Mouse (Mus musculus): ENCODE data around the gene Efna5. TPM values are rescaled to one million over a fixed set of nuclear protein-coding genes. Genes with fewer than 3 reads are reported as not detected.

Gene Efna5
- polyA plus RNA-seq, 1 experiment, result 0.46 TPM

GRCm38 (mm10) chr17:62836598-62837106 lies 44.5 kb downstream of the Efna5 start:
- Histone ChIP-seq H3K27ac (ENCODE audit: insufficient read depth, low read depth, low read length) (no peak overlapping the region), H3K4me3 (ENCODE audit: low read depth, low read length) (no peak overlapping the region), H3K27me3 (ENCODE audit: control insufficient read depth, insufficient read depth, low read length) (no peaks in the 10 kb centered on the region), H3K36me3 (ENCODE audit: control insufficient read depth, insufficient read depth, low read length) (no peaks in the 10 kb centered on the region), H3K4me1 (ENCODE audit: control insufficient read depth, insufficient read depth, insufficient read length, low read length) (no peaks in the 10 kb centered on the region)
- 88% methylated on average over 6 of the region's 6 CpGs for WGBS
- TF ChIP-seq CTCF (IDR thresholded peaks at IDR 0.05; ENCODE audit: extremely low read depth, insufficient read length, insufficient replicate concordance, low read depth, low read length) (no peak), POLR2A (IDR thresholded peaks at IDR 0.05; ENCODE audit: low read depth, low read length) (no peak)

DNA sequence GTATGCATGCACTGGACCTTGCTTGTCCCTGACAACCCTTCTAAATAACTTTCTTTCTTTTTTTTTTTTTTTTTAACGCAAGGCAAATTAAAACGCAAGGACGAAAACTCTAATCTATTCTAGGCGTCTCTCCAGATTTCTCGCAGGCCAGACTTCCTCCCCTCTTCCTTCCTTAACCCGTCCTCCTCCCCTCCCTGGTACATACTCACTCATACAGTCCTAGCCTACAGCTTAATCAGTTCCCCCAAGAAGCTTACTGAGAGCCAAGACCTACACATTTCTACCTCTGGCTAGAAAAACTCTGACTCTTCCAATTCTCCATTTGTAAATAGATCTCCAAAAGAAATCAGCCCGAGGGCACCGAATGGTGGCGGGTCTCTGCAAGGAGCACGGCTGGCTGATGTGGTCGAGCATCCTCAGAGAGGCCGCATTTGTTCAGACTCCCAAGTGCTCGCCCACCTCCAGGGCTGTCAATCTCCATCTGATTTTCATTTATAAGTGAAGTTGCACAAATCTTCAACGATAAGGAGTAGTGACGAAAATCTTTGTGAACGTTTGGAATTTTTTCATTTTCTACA lies 48.5 kb downstream of the Efna5 start:
- no peak overlapping the region for H3K4me3 ChIP-seq (ENCODE audit: low read depth, low read length)
- no peak overlapping the region for H3K27ac ChIP-seq (ENCODE audit: insufficient read depth, low read depth, low read length)
- H3K4me1 ChIP-seq (ENCODE audit: control insufficient read depth, insufficient read depth, insufficient read length, low read length), result no peaks in the 10 kb centered on the region
- WGBS, result 82% methylated on average over 16 of the region's 16 CpGs
- H3K36me3 ChIP-seq (ENCODE audit: control insufficient read depth, insufficient read depth, low read length), result no peaks in the 10 kb centered on the region
- no peaks in the 10 kb centered on the region for H3K27me3 ChIP-seq (ENCODE audit: control insufficient read depth, insufficient read depth, low read length)
- TF ChIP-seq CTCF (IDR thresholded peaks at IDR 0.05; ENCODE audit: extremely low read depth, insufficient read length, insufficient replicate concordance, low read depth, low read length) (no peak), POLR2A (IDR thresholded peaks at IDR 0.05; ENCODE audit: low read depth, low read length) (no peak)

GRCm38 (mm10) chr17:62827549-62827948 lies 53.6 kb downstream of the Efna5 start:
- Histone ChIP-seq H3K27me3 (ENCODE audit: control insufficient read depth, insufficient read depth, low read length) (no peaks in the 10 kb centered on the region), H3K36me3 (ENCODE audit: control insufficient read depth, insufficient read depth, low read length) (no peaks in the 10 kb centered on the region), H3K4me3 (ENCODE audit: low read depth, low read length) (no peak overlapping the region), H3K27ac (ENCODE audit: insufficient read depth, low read depth, low read length) (no peak overlapping the region), H3K4me1 (ENCODE audit: control insufficient read depth, insufficient read depth, insufficient read length, low read length) (no peaks in the 10 kb centered on the region)
- whole genome bisulfite sequencing, result 73% methylated on average over 6 of the region's 6 CpGs
- TF ChIP-seq POLR2A (IDR thresholded peaks at IDR 0.05; ENCODE audit: low read depth, low read length) (no peak), CTCF (IDR thresholded peaks at IDR 0.05; ENCODE audit: extremely low read depth, insufficient read length, insufficient replicate concordance, low read depth, low read length) (no peak)

- no peaks in the 10 kb centered on the region for H3K36me3 ChIP-seq (ENCODE audit: control insufficient read depth, insufficient read depth, low read length)
- H3K4me1 ChIP-seq (ENCODE audit: control insufficient read depth, insufficient read depth, insufficient read length, low read length), result no peaks in the 10 kb centered on the region
- no peak overlapping the region for H3K27ac ChIP-seq (ENCODE audit: insufficient read depth, low read depth, low read length)
- TF ChIP-seq POLR2A (IDR thresholded peaks at IDR 0.05; ENCODE audit: low read depth, low read length) (no peak), CTCF (IDR thresholded peaks at IDR 0.05; ENCODE audit: extremely low read depth, insufficient read length, insufficient replicate concordance, low read depth, low read length) (no peak)
- H3K27me3 ChIP-seq (ENCODE audit: control insufficient read depth, insufficient read depth, low read length), result no peaks in the 10 kb centered on the region
- WGBS, result 90% methylated on average over 11 of the region's 11 CpGs
- H3K4me3 ChIP-seq (ENCODE audit: low read depth, low read length), result no peak overlapping the region
Observed at GRCm38 (mm10) chr17:62821219-62821618, 59.9 kb downstream of the Efna5 start.

- Histone ChIP-seq H3K36me3 (ENCODE audit: control insufficient read depth, insufficient read depth, low read length) (no peaks in the 10 kb centered on the region), H3K4me3 (ENCODE audit: low read depth, low read length) (no peak overlapping the region), H3K27ac (ENCODE audit: insufficient read depth, low read depth, low read length) (no peak overlapping the region), H3K4me1 (ENCODE audit: control insufficient read depth, insufficient read depth, insufficient read length, low read length) (no peaks in the 10 kb centered on the region), H3K27me3 (ENCODE audit: control insufficient read depth, insufficient read depth, low read length) (no peaks in the 10 kb centered on the region)
- WGBS, result 90% methylated on average over 5 of the region's 5 CpGs
- no peak for TF ChIP-seq CTCF (IDR thresholded peaks at IDR 0.05; ENCODE audit: extremely low read depth, insufficient read length, insufficient replicate concordance, low read depth, low read length)
- TF ChIP-seq POLR2A (IDR thresholded peaks at IDR 0.05; ENCODE audit: low read depth, low read length), result no peak
Observed at GRCm38 (mm10) chr17:62819931-62820330, 61.2 kb downstream of the Efna5 start.

DNA sequence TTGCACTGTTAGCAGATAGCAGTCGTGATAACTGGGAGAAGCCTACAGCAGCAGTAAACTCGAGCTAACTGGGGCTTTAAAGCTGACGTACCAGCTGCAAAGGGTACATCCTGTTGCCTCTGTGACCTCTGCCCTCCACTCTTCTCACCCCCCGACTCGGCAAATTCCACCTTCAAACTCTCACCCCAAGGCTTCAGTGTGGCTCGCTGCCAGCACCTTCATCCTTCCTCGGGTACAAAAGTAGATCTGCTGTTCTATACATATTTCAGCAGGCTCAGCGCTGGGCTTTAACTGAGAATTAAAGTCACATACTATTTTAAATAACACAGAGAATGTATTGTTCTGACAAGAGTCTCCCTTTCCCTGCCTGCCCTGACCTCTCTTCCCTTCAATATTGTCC lies 62.3 kb downstream of the Efna5 start:
- Histone ChIP-seq H3K27ac (ENCODE audit: insufficient read depth, low read depth, low read length) (no peak overlapping the region), H3K4me1 (ENCODE audit: control insufficient read depth, insufficient read depth, insufficient read length, low read length) (no peaks in the 10 kb centered on the region)
- 36% methylated on average over 8 of the region's 8 CpGs for WGBS

DNA sequence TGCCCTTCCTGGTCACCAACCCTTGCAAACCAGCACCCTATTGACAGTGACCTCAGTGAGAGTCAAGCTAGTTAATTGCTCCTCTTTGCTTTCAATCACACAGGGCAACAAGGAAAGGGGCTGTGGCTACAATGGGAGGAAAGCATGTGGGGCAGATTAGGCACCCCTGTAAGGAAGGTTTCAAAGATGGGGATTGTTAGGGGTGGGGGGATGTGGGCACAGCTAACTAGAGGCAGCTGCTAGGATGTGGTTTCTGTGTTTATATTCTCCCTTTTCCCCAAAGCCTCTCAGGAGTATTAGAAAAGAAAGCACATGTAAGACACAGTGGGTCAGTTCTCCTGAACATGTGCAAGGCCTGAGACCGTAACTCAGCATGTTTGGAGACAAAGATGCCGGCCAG lies 62.8 kb downstream of the Efna5 start:
- H3K27ac ChIP-seq (ENCODE audit: insufficient read depth, low read depth, low read length), result no peak overlapping the region
- H3K4me1 ChIP-seq (ENCODE audit: control insufficient read depth, insufficient read depth, insufficient read length, low read length), result no peaks in the 10 kb centered on the region
- no peaks in the 10 kb centered on the region for H3K27me3 ChIP-seq (ENCODE audit: control insufficient read depth, insufficient read depth, low read length)
- H3K36me3 ChIP-seq (ENCODE audit: control insufficient read depth, insufficient read depth, low read length), result no peaks in the 10 kb centered on the region
- H3K4me3 ChIP-seq (ENCODE audit: low read depth, low read length), result no peak overlapping the region
- TF ChIP-seq CTCF (IDR thresholded peaks at IDR 0.05; ENCODE audit: extremely low read depth, insufficient read length, insufficient replicate concordance, low read depth, low read length) (no peak), POLR2A (IDR thresholded peaks at IDR 0.05; ENCODE audit: low read depth, low read length) (no peak)
- WGBS, result 48% methylated on average over 2 of the region's 2 CpGs

More for the DNA sequence above, 62.3 kb downstream of the Efna5 start:
- Histone ChIP-seq H3K4me3 (ENCODE audit: low read depth, low read length) (no peak overlapping the region), H3K36me3 (ENCODE audit: control insufficient read depth, insufficient read depth, low read length) (no peaks in the 10 kb centered on the region), H3K27me3 (ENCODE audit: control insufficient read depth, insufficient read depth, low read length) (no peaks in the 10 kb centered on the region)
- no peak for TF ChIP-seq POLR2A (IDR thresholded peaks at IDR 0.05; ENCODE audit: low read depth, low read length)
- TF ChIP-seq CTCF (IDR thresholded peaks at IDR 0.05; ENCODE audit: extremely low read depth, insufficient read length, insufficient replicate concordance, low read depth, low read length), result no peak
